Mouse (Mus musculus) forebrain, embryonic 11.5 days (tissue): ENCODE results near the gene Xylt1. TPM values are rescaled to one million over a fixed set of nuclear protein-coding genes. Genes with fewer than 3 reads are reported as not detected.

ENCODE experiments used
- ATAC-seq: fragments of 200-750 bp; cut with Nextera tagmentation; replicated peaks from 2 replicates; pipeline ENCODE4 v1.8.0; 2017; ENCODE audit warnings: moderate TSS enrichment; ENCODE audit not compliant: low FRiP score
- DNase-seq: peaks from one replicate; pipeline ENCODE4 v3.0.0-alpha.2; 2017; ENCODE audit warnings: low spot score
- H3K27ac ChIP-seq: fragments of 300-500 bp; sonication (generic); 2 replicates; pipeline ENCODE4 v1.5.1; 2014; ENCODE audit warnings: low read depth, low read length
- H3K27me3 ChIP-seq: fragments of 300-500 bp; sonication (generic); 2 replicates; pipeline ENCODE4 v1.6.1; 2014; ENCODE audit warnings: mild to moderate bottlenecking, low read length, mixed read lengths; ENCODE audit not compliant: control insufficient read depth, insufficient read depth
- H3K36me3 ChIP-seq: fragments of 300-500 bp; sonication (generic); 2 replicates; pipeline ENCODE4 v1.6.1; 2014; ENCODE audit warnings: mild to moderate bottlenecking, low read length, moderate library complexity, mixed read lengths; ENCODE audit not compliant: control insufficient read depth, insufficient read depth
- H3K4me1 ChIP-seq: fragments of 300-500 bp; sonication (generic); replicated peaks from 2 replicates; pipeline ENCODE4 v1.6.1; 2014; ENCODE audit warnings: low read length, mixed read lengths; ENCODE audit not compliant: control insufficient read depth, insufficient read depth
- H3K4me2 ChIP-seq: fragments of 300-500 bp; sonication (generic); 2 replicates; pipeline ENCODE4 v1.6.1; 2014; ENCODE audit warnings: low read depth, mild to moderate bottlenecking, low read length, moderate library complexity, mixed read lengths; ENCODE audit not compliant: severe bottlenecking
- H3K4me3 ChIP-seq: fragments of 300-500 bp; sonication (generic); 2 replicates; pipeline ENCODE4 v1.5.1; 2014; ENCODE audit warnings: low read depth, low read length
- H3K9ac ChIP-seq: fragments of 300-500 bp; sonication (generic); 2 replicates; pipeline ENCODE4 v1.6.1; 2014; ENCODE audit warnings: low read length
- H3K9me3 ChIP-seq: fragments of 300-500 bp; sonication (generic); 2 replicates; pipeline ENCODE4 v1.6.1; 2016; ENCODE audit warnings: low read length, mixed read lengths; ENCODE audit not compliant: control insufficient read depth
- WGBS: fragments of 180-500 bp; shearing (Covaris S2); extraction: QIAGEN DNeasy Blood & Tissue Kit; methylation state at CpG from one replicate; pipeline ENCODE4 v1.1.7; 2014; 5-methylcytosine and 5-hydroxymethylcytosine counted together
- polyA plus RNA-seq: library from polyadenylated mRNA; unstranded; fragments of >200 nt; fragmentation: Nextera tagmentation; extraction: Ambion mirVana; gene quantifications from 2 replicates; pipeline ENCODE4 v1.2.1, GENCODE M21; 2014

Xylt1 gene
- polyA plus RNA-seq, 1 experiment from 2014 or later: 4.6 TPM

GRCm38 (mm10) chr7:117566833-117567232 is 186.1 kb downstream of the Xylt1 start:
- Histone ChIP-seq H3K9me3 (no peaks in the 10 kb centered on the region), H3K27ac (no peak overlapping the region), H3K4me1 (no peaks in the 10 kb centered on the region), H3K27me3 (no peaks in the 10 kb centered on the region), H3K4me3 (no peak overlapping the region), H3K36me3 (no peaks in the 10 kb centered on the region), H3K4me2 (no peak overlapping the region), H3K9ac (no peak overlapping the region)
- ATAC-seq: no peak
- WGBS: 84% methylated on average over 1 of the region's 1 CpGs
- DNase-seq: no peak

- Histone ChIP-seq H3K4me2 (no peak overlapping the region), H3K4me3 (no peak overlapping the region), H3K4me1 (no peaks in the 10 kb centered on the region), H3K9ac (no peak overlapping the region), H3K36me3 (no peaks in the 10 kb centered on the region), H3K27ac (no peak overlapping the region), H3K9me3 (no peaks in the 10 kb centered on the region), H3K27me3 (no peaks in the 10 kb centered on the region)
- DNase-seq: no peak
- WGBS: 87% methylated on average over 5 of the region's 5 CpGs
- ATAC-seq: no peak
Observed at GRCm38 (mm10) chr7:117567252-117567651, 186.5 kb downstream of the Xylt1 start.

DNA sequence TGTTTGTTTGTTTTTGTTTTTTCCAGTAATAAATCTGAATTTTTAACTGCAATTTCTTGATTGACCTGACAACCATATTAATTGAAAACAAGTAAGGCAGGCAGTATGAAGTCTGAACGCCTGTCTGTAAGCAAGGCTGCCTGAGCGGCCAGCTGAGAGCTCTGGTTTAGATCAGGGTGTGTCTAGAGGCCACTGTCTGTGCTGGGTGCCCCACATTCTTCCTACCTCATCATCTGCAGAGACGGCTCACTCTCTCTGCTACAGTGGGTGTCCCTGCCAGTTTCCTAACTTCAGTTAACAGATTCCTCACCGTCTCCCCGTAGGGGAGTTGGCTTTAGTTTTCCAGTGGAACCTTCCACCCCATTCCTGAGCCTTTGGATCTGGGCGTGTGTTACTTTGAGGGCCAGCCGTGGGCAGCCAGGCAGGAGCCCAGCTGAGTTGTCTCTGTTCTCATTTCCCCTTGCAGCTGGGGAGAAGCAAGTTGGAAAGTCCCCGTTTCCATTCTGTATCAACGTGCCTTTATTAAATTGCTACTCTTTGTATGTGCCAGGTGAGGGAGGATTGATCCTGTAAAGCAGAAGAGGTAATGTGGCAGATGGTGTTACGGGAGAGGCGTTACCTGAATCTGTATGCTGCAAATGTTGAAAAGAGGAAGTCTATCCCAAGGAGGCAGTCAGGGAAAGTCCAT is 187.0 kb downstream of the Xylt1 start:
- no peaks in the 10 kb centered on the region for H3K9me3 ChIP-seq
- WGBS: 89% methylated on average over 11 of the region's 11 CpGs

GRCm38 (mm10) chr7:117571131-117571530 is 190.4 kb downstream of the Xylt1 start:
- no peak for ATAC-seq
- H3K4me3 ChIP-seq: no peak overlapping the region
- no peaks in the 10 kb centered on the region for H3K4me1 ChIP-seq
- DNase-seq: no peak
- H3K27me3 ChIP-seq: no peaks in the 10 kb centered on the region
- H3K36me3 ChIP-seq: no peaks in the 10 kb centered on the region
- WGBS: 89% methylated on average over 2 of the region's 2 CpGs
- H3K9me3 ChIP-seq: no peaks in the 10 kb centered on the region
- no peak overlapping the region for H3K4me2 ChIP-seq
- no peak overlapping the region for H3K27ac ChIP-seq
- H3K9ac ChIP-seq: no peak overlapping the region

More for the DNA sequence above, 187.0 kb downstream of the Xylt1 start:
- Histone ChIP-seq H3K36me3 (no peaks in the 10 kb centered on the region), H3K27me3 (no peaks in the 10 kb centered on the region), H3K27ac (no peak overlapping the region), H3K4me1 (no peaks in the 10 kb centered on the region), H3K9ac (no peak overlapping the region), H3K4me2 (no peak overlapping the region), H3K4me3 (no peak overlapping the region)
- DNase-seq: no peak
- ATAC-seq: no peak

- WGBS: 79% methylated on average over 5 of the region's 5 CpGs
- H3K27ac ChIP-seq: no peak overlapping the region
- H3K4me3 ChIP-seq: no peak overlapping the region
- H3K9ac ChIP-seq: no peak overlapping the region
- no peaks in the 10 kb centered on the region for H3K27me3 ChIP-seq
- no peak for ATAC-seq
- no peak overlapping the region for H3K4me2 ChIP-seq
- no peak for DNase-seq
- no peaks in the 10 kb centered on the region for H3K4me1 ChIP-seq
- no peaks in the 10 kb centered on the region for H3K36me3 ChIP-seq
- H3K9me3 ChIP-seq: no peaks in the 10 kb centered on the region
Observed at GRCm38 (mm10) chr7:117571713-117572112, 190.9 kb downstream of the Xylt1 start.

GRCm38 (mm10) chr7:117573170-117573569 is 192.4 kb downstream of the Xylt1 start:
- H3K4me2 ChIP-seq: no peak overlapping the region
- no peaks in the 10 kb centered on the region for H3K27me3 ChIP-seq
- H3K9me3 ChIP-seq: no peaks in the 10 kb centered on the region
- no peak overlapping the region for H3K4me3 ChIP-seq
- ATAC-seq (no peak), DNase-seq (no peak)
- H3K27ac ChIP-seq: no peak overlapping the region
- whole genome bisulfite sequencing: 93% methylated on average over 6 of the region's 6 CpGs
- H3K4me1 ChIP-seq: no peaks in the 10 kb centered on the region
- no peaks in the 10 kb centered on the region for H3K36me3 ChIP-seq
- H3K9ac ChIP-seq: no peak overlapping the region

DNA sequence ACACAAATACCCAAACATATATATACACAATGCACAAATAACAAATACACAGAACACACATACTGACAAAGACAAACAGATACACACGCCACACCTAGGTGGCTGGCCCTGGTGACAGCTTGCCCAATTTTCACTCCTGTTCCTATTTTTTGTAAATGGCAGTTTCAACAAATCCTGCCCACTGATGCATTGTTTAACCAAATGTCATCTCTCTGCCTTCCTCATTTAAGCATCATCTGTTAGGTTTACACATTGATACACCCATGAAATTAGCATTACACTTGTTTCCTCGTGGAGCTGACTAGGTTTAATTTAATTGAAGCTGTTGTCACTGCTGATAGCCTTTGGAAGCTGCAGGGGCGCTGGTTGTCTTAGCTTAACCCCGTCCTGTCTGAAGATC is 194.6 kb downstream of the Xylt1 start:
- no peaks in the 10 kb centered on the region for H3K4me1 ChIP-seq
- DNase-seq: no peak
- H3K4me3 ChIP-seq: no peak overlapping the region
- 50% methylated on average over 4 of the region's 4 CpGs for WGBS
- H3K36me3 ChIP-seq: no peaks in the 10 kb centered on the region
- no peaks in the 10 kb centered on the region for H3K9me3 ChIP-seq
- H3K27ac ChIP-seq: no peak overlapping the region
- H3K4me2 ChIP-seq: no peak overlapping the region
- no peaks in the 10 kb centered on the region for H3K27me3 ChIP-seq
- no peak for ATAC-seq
- H3K9ac ChIP-seq: no peak overlapping the region

DNA sequence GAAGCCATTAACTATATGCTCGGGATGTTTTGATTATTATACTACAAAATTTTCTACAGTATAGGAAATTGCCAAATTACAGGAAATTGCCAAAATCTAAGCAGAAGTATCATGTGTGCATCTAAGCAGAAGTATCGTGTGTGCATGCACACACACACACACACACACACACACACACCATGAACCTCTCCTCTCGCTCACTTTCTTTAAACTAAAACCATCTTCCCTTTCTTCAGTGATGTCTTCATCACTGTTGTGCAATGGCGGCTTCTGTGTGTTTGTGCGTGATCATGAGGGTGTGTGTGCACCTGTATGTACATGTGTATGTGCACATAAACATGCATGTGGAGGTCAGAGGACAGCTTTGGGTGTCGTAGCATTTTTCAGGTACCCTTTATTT is 196.3 kb downstream of the Xylt1 start:
- DNase-seq (no peak), ATAC-seq (no peak)
- no peaks in the 10 kb centered on the region for H3K9me3 ChIP-seq
- H3K4me1 ChIP-seq: no peaks in the 10 kb centered on the region
- H3K4me2 ChIP-seq: no peak overlapping the region
- WGBS: 95% methylated on average over 6 of the region's 6 CpGs
- H3K27ac ChIP-seq: no peak overlapping the region
- H3K9ac ChIP-seq: no peak overlapping the region
- H3K4me3 ChIP-seq: no peak overlapping the region
- H3K27me3 ChIP-seq: no peaks in the 10 kb centered on the region
- no peaks in the 10 kb centered on the region for H3K36me3 ChIP-seq

- no peaks in the 10 kb centered on the region; the same call in 1 of the 2 replicates for H3K27me3 ChIP-seq
- H3K27ac ChIP-seq: no peak overlapping the region
- no peaks in the 10 kb centered on the region for H3K9me3 ChIP-seq
- WGBS: 76% methylated on average over 5 of the region's 5 CpGs
- no peaks in the 10 kb centered on the region for H3K36me3 ChIP-seq
- H3K9ac ChIP-seq: no peak overlapping the region
- H3K4me3 ChIP-seq: no peak overlapping the region
- no peak overlapping the region for H3K4me2 ChIP-seq
- H3K4me1 ChIP-seq: no peaks in the 10 kb centered on the region; the same call in 1 of the 2 replicates
- no peak for DNase-seq
- no peak for ATAC-seq
Observed at GRCm38 (mm10) chr7:117585164-117585563, 204.4 kb downstream of the Xylt1 start.
